In the genomic region with DNA sequence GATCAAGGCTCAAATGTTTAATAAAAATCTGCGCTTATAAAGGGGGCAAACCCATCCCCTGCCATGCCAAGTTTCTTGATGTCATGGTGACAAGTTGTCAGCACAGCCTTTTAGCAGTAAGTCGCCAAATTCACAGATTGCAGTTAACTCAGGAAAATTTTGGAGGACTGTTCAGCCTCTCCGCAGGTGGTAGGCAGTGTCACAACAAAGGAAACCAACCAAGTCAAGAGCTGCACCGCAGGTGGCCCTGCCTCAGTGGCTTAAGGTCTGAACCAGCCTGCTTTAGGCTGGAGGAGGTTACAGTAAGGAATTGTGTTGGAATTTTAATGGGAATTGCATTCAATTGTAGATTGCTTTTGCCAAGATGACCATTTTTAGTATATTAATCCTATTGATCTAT, we compare ENCODE assay signal across 1 mouse cellular context. TPM values are rescaled to one million over a fixed set of nuclear protein-coding genes. Genes with fewer than 3 reads are reported as not detected.
"Had no signal": no experiment of that assay in that cellular context is flagged by ENCODE, and none has a peak within 500 bp of the region (broad histone marks: within the 10 kb centered on the region; RNA-seq: fewer than 3 reads in every experiment).

No protein-coding gene starts in this region.

RNA-seq across cellular contexts. Expression of a gene that starts 14.6 kb away (rescaled TPM):
- total RNA-seq: neutrophil, adult 5-6 weeks had no signal

RNA-seq across cellular contexts. Expression of a gene that starts 29.3 kb away (rescaled TPM):
- total RNA-seq: neutrophil, adult 5-6 weeks had no signal

RNA-seq across cellular contexts. Expression of a gene that starts 43.7 kb away (rescaled TPM):
- total RNA-seq: neutrophil, adult 5-6 weeks had no signal
